Mouse (Mus musculus) liver, postnatal 0 days (tissue): ENCODE measurements at regions not wholly inside any gene's neighbourhood (a gene's known extent, or its start where the extent isn't known, plus 50 kb on each side); places are given as distances from the start of the nearest gene placed in this dataset.

Experiments
- ATAC-seq: fragments of 200-750 bp; cut with Nextera tagmentation; 2 replicates; pipeline ENCODE4 v1.8.0; 2017; ENCODE audit warnings: mild to moderate bottlenecking, moderate library complexity
- DNase-seq: peaks from one replicate; pipeline ENCODE4 v3.0.0-alpha.2; 2016
- H3K27ac ChIP-seq: fragments of 300-500 bp; sonication (generic); 2 replicates; pipeline ENCODE4 v1.5.1; 2014; ENCODE audit warnings: antibody characterized with exemption, moderate library complexity, mild to moderate bottlenecking, low read depth
- H3K27me3 ChIP-seq: fragments of 300-500 bp; sonication (generic); 2 replicates; pipeline ENCODE4 v1.6.1; 2014; ENCODE audit warnings: low read length, control low read depth, mixed read lengths; ENCODE audit not compliant: insufficient read depth
- H3K36me3 ChIP-seq: fragments of 300-500 bp; sonication (generic); replicated peaks from 2 replicates; pipeline ENCODE4 v1.6.1; 2014; ENCODE audit warnings: mild to moderate bottlenecking, control low read depth, low read length, moderate library complexity, mixed read lengths; ENCODE audit not compliant: insufficient read depth
- H3K4me1 ChIP-seq: fragments of 300-500 bp; sonication (generic); 2 replicates; pipeline ENCODE4 v1.6.1; 2014; ENCODE audit warnings: antibody characterized with exemption, mild to moderate bottlenecking, control low read depth; ENCODE audit not compliant: insufficient read depth
- H3K4me2 ChIP-seq: fragments of 300-500 bp; sonication (generic); 2 replicates; pipeline ENCODE4 v1.6.1; 2014; ENCODE audit warnings: low read depth, mild to moderate bottlenecking, low read length, moderate library complexity, mixed read lengths
- H3K4me3 ChIP-seq: fragments of 300-500 bp; sonication (generic); 2 replicates; pipeline ENCODE4 v1.5.1; 2014; ENCODE audit warnings: low read depth, low read length
- H3K9ac ChIP-seq: fragments of 300-500 bp; sonication (generic); replicated peaks from 2 replicates; pipeline ENCODE4 v1.6.1; 2014; ENCODE audit warnings: mild to moderate bottlenecking, moderate library complexity
- H3K9me3 ChIP-seq: fragments of 300-500 bp; sonication (generic); 2 replicates; pipeline ENCODE4 v1.6.1; 2016; ENCODE audit warnings: mild to moderate bottlenecking, control low read depth, low read length, mixed read lengths
- CTCF ChIP-seq: sonication (generic); IDR thresholded peaks from 2 replicates; pipeline ENCODE4 v1.5.1; 2016; ENCODE audit warnings: antibody characterized with exemption, low read depth
- EP300 ChIP-seq: IDR thresholded peaks from 2 replicates; pipeline ENCODE4 v1.6.1; 2016; ENCODE audit warnings: antibody characterized with exemption, low read depth, mild to moderate bottlenecking
- WGBS: fragments of 180-500 bp; shearing (Covaris S2); extraction: QIAGEN DNeasy Blood & Tissue Kit; methylation state at CpG from one replicate; pipeline ENCODE4 v1.1.7; 2014; ENCODE audit not compliant: insufficient replicate concordance; 5-methylcytosine and 5-hydroxymethylcytosine counted together

- no peaks in the 10 kb centered on the region for H3K9me3 ChIP-seq
- no peaks in the 10 kb centered on the region for H3K36me3 ChIP-seq
- H3K4me3 ChIP-seq = no peak overlapping the region
- DNase-seq = no peak
- no peak for ATAC-seq
- no peak overlapping the region for H3K27ac ChIP-seq
- no peaks in the 10 kb centered on the region for H3K27me3 ChIP-seq
- no peaks in the 10 kb centered on the region for H3K4me1 ChIP-seq
- no peak overlapping the region for H3K9ac ChIP-seq
- H3K4me2 ChIP-seq = no peak overlapping the region
- TF ChIP-seq EP300 (no peak), CTCF (no peak)
- 72% methylated on average over 2 of the region's 2 CpGs for WGBS
Measured at GRCm38 (mm10) chr3:21379816-21380215, 696.6 kb upstream of the Tbl1xr1 start.

- H3K4me1 ChIP-seq = no peaks in the 10 kb centered on the region
- H3K36me3 ChIP-seq = no peaks in the 10 kb centered on the region
- no peak for ATAC-seq
- TF ChIP-seq EP300 (no peak), CTCF (no peak)
- 64% methylated on average over 3 of the region's 3 CpGs for WGBS
- H3K9ac ChIP-seq = no peak overlapping the region
- H3K4me3 ChIP-seq = no peak overlapping the region
- no peak overlapping the region for H3K27ac ChIP-seq
- no peaks in the 10 kb centered on the region for H3K9me3 ChIP-seq
- no peak for DNase-seq
- no peaks in the 10 kb centered on the region for H3K27me3 ChIP-seq
- H3K4me2 ChIP-seq = no peak overlapping the region
Measured at GRCm38 (mm10) chr3:21381072-21381471, 695.4 kb upstream of the Tbl1xr1 start.

GRCm38 (mm10) chr3:21403551-21403950, 672.9 kb upstream of the Tbl1xr1 start:
- Histone ChIP-seq H3K36me3 (no peaks in the 10 kb centered on the region), H3K9me3 (no peaks in the 10 kb centered on the region), H3K4me2 (no peak overlapping the region), H3K4me3 (no peak overlapping the region), H3K27me3 (no peaks in the 10 kb centered on the region), H3K9ac (no peak overlapping the region), H3K27ac (no peak overlapping the region), H3K4me1 (no peaks in the 10 kb centered on the region)
- TF ChIP-seq EP300 (no peak), CTCF (no peak)
- ATAC-seq (no peak), DNase-seq (no peak)
- 72% methylated on average over 2 of the region's 2 CpGs for WGBS

DNA sequence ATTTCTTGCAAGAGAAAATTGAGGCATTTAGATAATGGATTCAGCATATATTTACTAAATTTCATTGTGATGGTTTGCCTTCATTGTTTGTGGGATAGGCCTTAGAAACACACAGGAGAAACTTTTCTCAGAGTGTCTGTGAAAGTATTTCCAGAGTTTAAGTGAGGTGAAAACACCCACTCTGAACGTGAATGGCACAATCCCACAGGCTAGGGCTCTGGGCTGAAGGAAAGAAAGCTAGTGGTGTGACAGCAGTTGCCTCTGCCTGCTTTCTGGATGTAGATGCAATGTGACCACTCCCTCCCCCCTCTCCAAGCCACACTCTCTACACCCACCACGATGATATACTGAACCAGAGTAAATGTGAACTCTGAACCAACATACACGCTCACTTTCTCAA, 672.4 kb upstream of the Tbl1xr1 start:
- Histone ChIP-seq H3K4me3 (no peak overlapping the region), H3K4me2 (no peak overlapping the region), H3K9ac (no peak overlapping the region), H3K9me3 (no peaks in the 10 kb centered on the region), H3K36me3 (no peaks in the 10 kb centered on the region), H3K27ac (no peak overlapping the region), H3K4me1 (no peaks in the 10 kb centered on the region), H3K27me3 (no peaks in the 10 kb centered on the region)
- no peak for TF ChIP-seq EP300
- no peak for TF ChIP-seq CTCF
- no peak for ATAC-seq
- 60% methylated on average over 3 of the region's 3 CpGs for whole genome bisulfite sequencing
- DNase-seq = no peak

GRCm38 (mm10) chr3:21407077-21407476, 669.4 kb upstream of the Tbl1xr1 start:
- Histone ChIP-seq H3K9ac (no peak overlapping the region), H3K4me3 (no peak overlapping the region), H3K27me3 (no peaks in the 10 kb centered on the region), H3K9me3 (no peaks in the 10 kb centered on the region), H3K27ac (no peak overlapping the region), H3K4me2 (no peak overlapping the region), H3K4me1 (no peaks in the 10 kb centered on the region), H3K36me3 (no peaks in the 10 kb centered on the region)
- no peak for TF ChIP-seq CTCF
- TF ChIP-seq EP300 = no peak
- DNase-seq (no peak), ATAC-seq (peak; percentile 66)
- 76% methylated on average over 5 of the region's 5 CpGs for WGBS

DNA sequence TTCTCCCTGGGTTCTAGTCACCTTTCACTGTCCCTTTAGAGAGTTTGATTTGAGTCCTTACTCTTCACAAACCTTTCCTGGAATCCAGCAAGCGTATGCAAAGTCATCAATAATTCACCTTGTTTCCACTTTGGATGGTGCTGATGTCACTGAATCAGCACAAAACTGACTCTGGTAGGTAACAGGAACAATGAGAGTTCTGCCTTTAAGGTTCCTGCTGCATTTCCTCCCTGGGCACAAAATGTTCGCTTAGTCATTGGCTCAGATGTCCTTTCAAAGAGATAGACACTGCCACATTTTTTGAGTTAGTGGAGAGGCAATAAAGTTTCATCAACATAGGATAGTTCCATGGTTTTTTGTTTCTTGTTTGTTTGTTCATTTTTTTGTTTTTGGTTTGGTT, 664.4 kb upstream of the Tbl1xr1 start:
- H3K4me3 ChIP-seq = no peak overlapping the region
- no peak overlapping the region for H3K9ac ChIP-seq
- no peaks in the 10 kb centered on the region for H3K27me3 ChIP-seq
- DNase-seq (no peak), ATAC-seq (no peak)
- TF ChIP-seq EP300 (no peak), CTCF (no peak)
- no peaks in the 10 kb centered on the region for H3K4me1 ChIP-seq
- no peaks in the 10 kb centered on the region for H3K9me3 ChIP-seq
- no peaks in the 10 kb centered on the region for H3K36me3 ChIP-seq
- 62% methylated on average over 2 of the region's 2 CpGs for WGBS
- H3K4me2 ChIP-seq = no peak overlapping the region
- no peak overlapping the region for H3K27ac ChIP-seq

- Histone ChIP-seq H3K27ac (no peak overlapping the region), H3K4me3 (no peak overlapping the region), H3K36me3 (no peaks in the 10 kb centered on the region), H3K9ac (no peak overlapping the region), H3K9me3 (no peaks in the 10 kb centered on the region), H3K4me1 (no peaks in the 10 kb centered on the region), H3K27me3 (no peaks in the 10 kb centered on the region), H3K4me2 (no peak overlapping the region)
- TF ChIP-seq EP300 = no peak
- no peak for TF ChIP-seq CTCF
- ATAC-seq (no peak), DNase-seq (no peak)
- 78% methylated on average over 5 of the region's 5 CpGs for WGBS
Measured at GRCm38 (mm10) chr3:21423139-21423538, 653.3 kb upstream of the Tbl1xr1 start.
